Mouse (Mus musculus): ENCODE data around the gene Khdc1a.

GRCm38 (mm10) chr1:21323996-21324574, 25.4 kb upstream of the Khdc1a start:
- TF ChIP-seq CTCF (IDR thresholded peaks at IDR 0.05; ENCODE audit: extremely low read depth, insufficient read length, insufficient replicate concordance, low read depth, low read length): no peak
- TF ChIP-seq POLR2A (IDR thresholded peaks at IDR 0.05; ENCODE audit: low read depth, low read length): no peak
